Mouse (Mus musculus) activated CD4-positive, CD25-positive, alpha-beta regulatory T cell, adult 9 weeks (primary cell): ENCODE results near the gene Magt1. TPM values are rescaled to one million over a fixed set of nuclear protein-coding genes. Genes with fewer than 3 reads are reported as not detected.

Source experiments
- polyA plus RNA-seq: library from polyadenylated mRNA; unstranded; fragments of 100-300 nt; shearing (Covaris generic); gene quantifications from one replicate; pipeline ENCODE4 v1.2.1, GENCODE M21; 2017

The Magt1 gene
- polyA plus RNA-seq: 38.9 TPM

GRCm38 (mm10) chrX:106011465-106012159 is at the start of gene Magt1:
Gene Magt1, minus strand, starts transcription at chrX:106011906.

GRCm38 (mm10) chrX:106026418-106027342 is 15.0 kb upstream of the Magt1 start, which contains the start of gene Atp7a:
Gene Atp7a, plus strand, starts transcription at chrX:106027276.

GRCm38 (mm10) chrX:106015571-106016322 is 4.0 kb upstream of the Magt1 start, which contains the start of gene Cox7b:
Gene Cox7b, plus strand, starts transcription at chrX:106015700.

GRCm38 (mm10) chrX:105928861-105929477 is 82.7 kb downstream of the Magt1 start, which contains the start of gene Atrx:
Gene Atrx, minus strand, starts transcription at chrX:105929403.

Other genes with a start within 250 kb of the Magt1 start
- gene Fgf16, start 247.6 kb downstream of the Magt1 start, polyA plus RNA-seq: 0.39 TPM
- 298 TPM for gene Atrx, start 82.5 kb downstream of the Magt1 start, polyA plus RNA-seq
- 305 TPM for gene Cox7b, start 3.8 kb upstream of the Magt1 start, polyA plus RNA-seq
- 12.8 TPM for gene Atp7a, start 15.4 kb upstream of the Magt1 start, polyA plus RNA-seq
- gene Tlr13, start 131.3 kb upstream of the Magt1 start, polyA plus RNA-seq: 0.11 TPM
- gene Pgk1, start 175.2 kb upstream of the Magt1 start, polyA plus RNA-seq: 194 TPM
- 36.6 TPM for gene Taf9b, start 209.3 kb upstream of the Magt1 start, polyA plus RNA-seq
- not detected for gene Fnd3c2, start 243.5 kb upstream of the Magt1 start, polyA plus RNA-seq